Mouse (Mus musculus) adrenal gland, postnatal 36 days (tissue): ENCODE measurements around the gene Elovl3. TPM values are rescaled to one million over a fixed set of nuclear protein-coding genes. Genes with fewer than 3 reads are reported as not detected.
"Not testable (repeated sequence)": the region's sequence is repeated elsewhere in the genome, so short reads cannot be mapped to it uniquely, and the experiment has no call there.

Source experiments
- DNase-seq, 2 experiments: peaks; one replicate each; pipeline ENCODE4 v3.0.0; 2021; ENCODE audit warnings: mixed read lengths in 1 of 2
- total RNA-seq, 2 experiments: library from RNA; stranded (reverse); gene quantifications; 2 replicates each; pipeline ENCODE4 v1.2.3; 2021

The Elovl3 gene
- total RNA-seq, 2 experiments from 2014 or later = 6.1 to 26.5 TPM

DNA sequence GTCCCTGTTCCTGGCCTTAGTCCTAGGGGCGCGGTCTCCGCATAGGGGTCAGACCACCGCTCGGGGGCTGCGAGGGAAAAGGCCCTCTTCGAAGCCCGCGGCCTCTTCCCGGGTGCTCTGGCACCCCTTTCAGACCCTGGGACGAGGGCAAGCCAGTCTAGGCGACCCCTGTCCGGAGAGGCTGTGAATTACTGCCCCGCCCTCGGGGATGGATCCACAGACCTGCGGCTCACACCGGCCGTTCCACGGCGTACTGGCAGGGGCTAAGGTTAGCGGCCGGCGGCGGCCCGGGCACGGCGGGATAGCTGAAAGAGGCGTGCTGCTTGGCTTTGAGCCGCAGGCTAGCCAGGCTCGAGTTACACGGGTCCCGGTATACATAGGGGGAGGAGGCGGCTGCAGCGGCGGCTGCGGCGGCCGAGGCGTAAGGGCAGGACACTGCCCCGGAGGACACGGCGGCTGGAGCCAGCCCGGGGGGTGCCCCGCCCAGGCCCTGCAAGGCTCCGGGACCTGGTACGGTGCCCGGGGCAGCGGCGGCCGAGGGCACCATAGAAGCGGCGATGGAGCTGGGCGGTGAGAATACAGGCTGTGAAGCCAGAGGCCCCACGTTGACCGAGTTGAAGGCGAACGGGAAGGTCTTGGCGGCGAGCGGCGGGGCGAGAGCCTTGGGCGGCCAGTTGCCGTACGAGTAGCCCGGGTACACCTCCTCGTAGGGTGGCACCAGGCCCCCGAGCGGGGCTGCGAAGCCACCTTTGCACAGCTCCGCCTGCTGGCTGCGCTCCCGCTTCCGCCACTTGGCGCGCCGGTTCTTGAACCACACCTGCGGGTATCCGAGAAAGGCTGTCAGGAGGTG is 4.3 kb downstream of the Elovl3 start:
- DNase-seq = peak; percentile 67 to 75

DNA sequence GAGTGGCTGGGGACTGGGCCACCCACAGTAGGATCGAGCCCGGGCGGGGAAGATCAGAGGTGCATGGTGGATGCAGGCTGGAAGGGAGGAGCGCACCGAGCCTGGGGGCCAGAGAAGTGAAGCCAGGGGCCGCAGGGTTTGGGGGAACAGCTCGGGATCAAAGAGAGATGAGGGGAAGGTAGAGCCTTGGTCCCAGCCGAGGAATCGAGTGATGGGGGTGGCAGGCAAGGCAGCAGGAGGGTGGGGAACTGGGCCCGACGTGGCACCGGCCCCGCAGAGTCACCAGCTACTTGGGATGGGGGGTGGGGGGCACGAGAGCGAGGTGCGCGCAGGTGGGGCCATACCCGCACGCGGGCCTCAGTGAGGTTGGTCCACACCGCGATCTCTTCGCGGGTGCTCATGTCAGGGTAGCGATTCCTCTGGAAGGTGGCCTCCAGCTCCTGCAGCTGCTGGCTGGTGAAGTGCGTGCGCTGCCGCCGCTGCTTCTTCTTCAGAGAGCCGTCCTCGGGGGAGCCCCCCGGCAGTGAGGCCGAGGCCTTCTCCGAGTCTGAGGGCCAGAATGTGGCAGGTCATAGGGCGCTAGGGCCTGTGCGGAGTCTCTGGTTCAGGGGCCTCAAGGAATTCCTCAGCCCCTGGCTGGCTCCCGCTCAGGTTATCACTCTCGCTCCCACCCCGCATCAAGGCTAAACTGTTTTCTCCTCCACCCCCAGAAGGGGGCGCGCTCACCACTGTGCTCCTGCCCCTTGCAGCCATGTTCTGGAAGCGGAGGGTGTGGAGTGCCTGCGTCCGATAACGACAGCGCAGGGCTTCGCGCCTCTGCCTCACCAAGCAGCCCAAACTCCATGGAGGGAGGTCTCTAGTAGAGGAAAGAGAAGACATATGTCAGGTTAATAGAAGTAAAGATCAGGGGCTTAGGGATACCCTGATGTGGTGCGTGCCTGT is 5.2 kb downstream of the Elovl3 start:
- peak; percentile 83 to 89 for DNase-seq

DNA sequence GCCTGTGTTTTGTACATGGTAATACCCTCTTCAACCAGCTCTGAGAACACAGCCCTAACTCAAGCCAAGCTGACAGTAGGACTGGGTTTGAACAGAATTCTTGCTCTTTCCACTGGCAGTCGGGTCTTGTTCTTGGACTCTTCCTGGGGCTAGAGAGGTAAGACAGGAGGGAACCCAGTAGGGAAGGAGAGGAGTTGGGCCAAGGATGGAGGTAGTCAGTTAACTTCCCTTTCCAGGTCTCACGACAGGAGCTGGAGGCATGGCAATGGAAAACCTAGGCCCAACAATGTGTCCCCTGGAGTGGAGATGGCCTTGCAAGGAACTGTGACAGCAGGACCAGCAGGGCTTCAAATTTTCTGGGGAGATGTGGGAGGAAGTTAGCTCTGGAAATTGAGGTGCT is 8.6 kb downstream of the Elovl3 start:
- no peak for DNase-seq

DNA sequence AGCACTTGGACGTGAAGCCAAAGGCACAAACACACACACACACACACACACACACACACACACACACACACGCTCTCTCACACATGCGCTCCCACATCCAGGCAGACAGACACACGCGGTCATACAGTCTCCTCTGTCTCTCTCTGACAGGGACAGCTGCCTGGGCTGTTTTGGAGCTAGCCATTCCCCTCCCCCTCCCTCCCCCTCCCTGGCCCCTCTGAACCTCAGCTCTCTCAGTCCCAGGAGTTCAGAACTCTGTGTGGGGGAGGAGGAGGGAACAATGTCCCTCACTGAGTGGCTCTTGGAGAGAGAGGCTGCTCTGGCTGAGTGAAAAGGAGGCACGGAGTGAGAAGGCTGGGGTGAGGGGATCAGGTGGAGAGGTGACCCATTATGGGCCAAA is 9.4 kb downstream of the Elovl3 start:
- DNase-seq = no peak

DNA sequence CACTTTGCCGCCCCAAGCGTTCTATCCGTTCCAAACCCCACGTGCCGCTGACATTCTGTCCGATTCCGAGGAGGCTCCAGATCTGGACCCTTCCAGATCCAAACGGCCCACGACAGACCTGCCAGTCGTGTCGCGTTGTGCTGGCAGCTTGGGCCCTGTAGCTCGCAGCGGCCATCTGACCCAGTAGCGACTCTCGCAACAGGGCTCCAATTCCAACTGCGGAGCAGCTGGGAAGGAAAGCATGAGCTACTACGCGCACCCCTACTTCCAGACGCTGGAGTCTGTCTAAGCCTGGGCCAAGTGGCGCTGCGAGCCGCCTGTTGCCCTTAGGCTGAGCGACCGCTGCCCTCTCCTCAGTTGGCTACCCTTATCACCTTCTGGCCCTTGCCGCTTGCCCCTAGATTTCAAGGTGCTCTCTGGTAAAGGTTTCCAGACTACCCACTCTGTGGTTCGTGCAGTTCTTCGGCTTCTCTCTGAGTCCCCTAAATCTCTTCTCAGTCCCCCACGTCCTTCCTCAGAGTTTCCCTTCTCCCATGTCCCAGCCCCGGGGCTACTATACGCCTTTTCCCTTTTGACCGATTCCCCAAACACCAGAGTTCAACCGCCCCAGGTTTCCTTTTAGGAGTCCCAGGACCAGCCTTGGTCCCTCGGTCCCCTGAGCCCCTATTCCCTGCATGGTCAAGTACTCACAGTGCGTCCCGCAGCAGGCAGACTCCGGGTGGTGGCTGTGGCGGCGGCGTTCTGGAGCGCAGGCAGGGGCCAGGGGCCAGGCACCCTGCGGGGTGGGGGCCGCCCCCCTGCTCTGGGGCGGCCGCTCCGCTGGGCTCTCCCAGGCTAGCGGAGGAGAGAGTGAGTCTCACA is 16.0 kb downstream of the Elovl3 start, which contains the start of gene Pitx3:
Gene Pitx3, minus strand, starts transcription at position 816 of the 861 bp plus-strand sequence.
- DNase-seq = peak; percentile 40 to 44

DNA sequence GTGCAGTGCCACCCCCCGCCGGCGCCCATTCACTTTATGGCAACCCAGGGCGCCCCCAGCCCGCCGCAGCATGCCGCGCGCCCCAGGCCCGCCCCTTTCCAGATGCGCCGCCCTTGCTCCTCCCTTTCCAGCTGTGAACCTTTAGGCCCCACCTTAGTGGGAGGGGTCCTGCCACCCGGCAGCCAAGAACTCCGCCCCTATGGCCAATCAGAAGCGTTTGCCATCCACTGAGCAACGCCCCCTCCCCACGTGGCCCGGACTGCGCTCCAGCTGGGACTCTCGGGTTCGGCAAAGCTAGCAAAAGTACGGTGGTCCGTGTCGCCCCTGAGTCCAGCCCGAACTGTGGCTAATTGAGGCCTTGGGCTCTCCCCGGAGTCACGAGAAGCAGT is 16.7 kb downstream of the Elovl3 start:
- DNase-seq = peak; percentile 92 to 96

DNA sequence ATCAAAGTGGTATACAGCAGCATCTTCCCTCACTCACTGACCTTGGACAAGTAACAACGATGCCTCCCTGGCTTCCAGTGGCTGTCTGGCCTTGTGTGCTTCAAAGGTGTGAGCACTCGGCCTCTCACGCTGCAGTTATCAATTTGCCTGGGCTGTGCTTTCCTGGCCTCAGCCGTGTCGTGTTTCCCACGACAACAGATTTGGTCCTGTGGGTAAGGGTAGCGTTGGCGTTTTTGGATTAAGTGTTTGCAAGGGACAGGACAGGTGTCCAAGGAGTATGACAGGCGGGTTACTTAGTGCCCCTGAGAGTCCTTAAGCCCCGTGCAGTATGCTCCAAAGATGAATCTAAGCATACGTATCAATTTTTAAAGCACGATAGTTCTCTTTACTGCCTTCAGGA is 17.4 kb downstream of the Elovl3 start:
- DNase-seq = no peak

DNA sequence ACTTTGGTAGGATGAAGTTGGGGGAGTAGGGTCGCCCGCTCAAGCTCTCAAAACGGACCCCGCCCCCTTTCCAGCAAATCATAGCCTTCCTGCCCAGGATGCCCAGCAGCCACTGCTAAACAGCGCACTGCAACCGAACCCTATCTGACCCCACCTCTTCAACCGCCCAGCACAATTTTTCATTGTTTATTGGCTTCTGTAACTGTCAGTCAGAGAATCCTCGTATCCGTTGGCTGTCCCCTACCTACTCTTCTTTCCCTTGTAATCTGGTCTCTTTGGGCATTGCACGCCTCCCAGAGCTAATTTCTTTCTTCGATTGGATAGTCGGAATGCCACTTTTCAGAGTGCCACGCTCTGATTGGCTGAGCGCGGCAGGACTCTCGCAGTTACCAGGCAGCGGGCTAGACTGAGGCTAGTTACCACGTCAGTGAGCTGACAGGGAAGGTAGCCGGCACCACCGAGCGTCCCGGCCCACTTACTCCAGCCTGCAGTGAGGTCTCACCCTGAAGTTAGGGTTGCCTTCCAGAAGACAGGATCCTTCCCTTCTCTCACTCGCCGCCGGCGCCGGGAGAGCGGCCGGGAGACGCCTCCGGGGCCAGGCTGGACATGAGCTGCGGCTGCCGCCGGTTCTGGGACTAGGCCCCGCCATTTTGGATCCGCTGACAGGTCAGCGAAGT is 20.6 kb downstream of the Elovl3 start, which contains the start of gene Gbf1:
Gene Gbf1, plus strand, starts transcription at position 383 of the 677 bp plus-strand sequence.
- peak; percentile 93 to 94 for DNase-seq

DNA sequence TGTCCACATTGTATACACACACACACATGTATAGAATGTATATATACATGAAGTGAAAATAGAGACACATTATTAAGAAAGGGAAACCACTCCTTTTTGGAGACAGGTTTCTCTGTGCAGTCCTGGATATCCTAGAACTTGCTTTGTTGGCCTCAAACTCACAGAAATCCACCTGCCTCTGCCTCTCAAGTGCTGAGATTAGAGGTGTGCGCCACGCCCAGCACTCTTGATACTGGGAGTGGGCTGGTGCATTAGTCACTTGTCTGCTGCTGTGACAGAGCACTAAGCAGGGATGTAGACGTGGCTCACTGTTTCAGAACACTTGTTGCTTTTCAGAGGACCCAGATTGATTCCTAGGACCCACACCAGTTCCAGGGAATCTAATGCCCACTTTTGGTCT is 34.3 kb downstream of the Elovl3 start:
- no peak for DNase-seq

DNA sequence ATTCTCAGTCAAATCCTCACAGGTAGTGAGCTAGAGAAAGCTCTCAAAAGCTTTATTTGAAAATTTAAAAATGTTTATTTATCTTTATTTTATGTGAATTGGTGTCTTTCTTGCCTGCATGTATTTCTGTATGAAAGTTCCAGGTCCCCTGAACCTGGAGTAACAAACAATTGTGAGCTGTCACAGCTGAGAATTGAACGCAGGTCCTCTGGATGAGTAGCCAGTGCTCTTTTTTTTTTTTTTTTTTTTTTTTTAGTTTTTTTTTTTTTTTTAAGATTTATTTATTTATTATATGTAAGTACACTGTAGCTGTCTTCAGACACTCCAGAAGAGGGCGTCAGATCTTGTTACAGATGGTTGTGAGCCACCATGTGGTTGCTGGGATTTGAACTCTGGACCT is 35.5 kb downstream of the Elovl3 start:
- DNase-seq = not testable (repeated sequence)

DNA sequence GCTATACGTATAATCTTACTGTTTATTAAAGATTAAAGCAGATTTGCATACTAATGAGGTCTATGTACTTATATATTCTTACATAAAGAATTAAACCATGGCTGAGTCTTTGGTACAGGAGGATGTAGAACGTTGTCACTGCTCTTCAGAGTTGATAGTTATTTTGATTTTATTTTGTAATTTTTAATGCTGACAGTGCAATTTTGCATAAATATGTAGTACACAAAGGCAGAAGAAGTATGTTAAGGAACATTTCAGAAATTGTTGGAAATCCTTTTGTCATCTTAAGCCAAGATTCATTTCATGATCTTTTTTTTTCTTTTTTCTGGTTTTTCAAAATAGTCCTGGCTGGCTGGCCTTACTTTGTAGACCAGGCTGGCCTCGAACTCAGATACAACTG is 37.7 kb downstream of the Elovl3 start:
- DNase-seq = no peak

DNA sequence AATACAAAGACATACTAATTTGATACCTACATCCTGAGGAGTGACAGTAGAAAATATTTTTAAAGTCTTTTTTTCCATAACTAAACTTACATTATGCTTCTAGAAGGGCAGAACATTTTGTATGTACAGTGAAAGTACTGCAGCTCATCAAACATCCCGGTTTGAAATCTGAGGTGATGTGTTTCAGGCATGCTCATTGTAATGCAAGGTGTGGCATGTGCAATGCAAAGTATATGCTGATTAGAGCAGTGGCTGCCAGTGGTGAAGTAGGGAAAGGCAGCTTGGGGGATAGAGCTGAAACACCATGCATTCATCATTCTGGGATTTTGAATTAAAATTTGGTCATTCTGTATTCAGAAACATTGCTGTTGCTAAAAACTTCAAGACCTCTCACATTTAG is 38.2 kb downstream of the Elovl3 start:
- DNase-seq = no peak

DNA sequence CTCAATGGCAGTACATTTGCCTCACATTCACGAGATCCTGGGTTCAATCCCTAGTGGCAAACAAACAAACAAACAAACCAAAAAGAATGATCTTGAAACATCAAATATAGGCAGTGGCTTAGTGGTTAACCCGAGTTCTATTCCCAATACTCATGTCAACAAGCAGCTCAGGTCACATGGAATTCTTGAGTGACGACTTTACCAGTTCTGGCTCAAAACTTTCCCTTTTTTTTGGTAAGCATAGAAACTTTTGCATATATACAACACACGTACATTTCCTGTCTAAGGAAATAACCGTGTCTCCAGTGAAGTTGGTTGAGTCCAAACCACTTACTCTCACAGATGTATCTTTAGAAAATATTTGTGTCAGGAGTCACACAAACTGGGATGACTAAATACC is 40.8 kb downstream of the Elovl3 start:
- DNase-seq = no peak

DNA sequence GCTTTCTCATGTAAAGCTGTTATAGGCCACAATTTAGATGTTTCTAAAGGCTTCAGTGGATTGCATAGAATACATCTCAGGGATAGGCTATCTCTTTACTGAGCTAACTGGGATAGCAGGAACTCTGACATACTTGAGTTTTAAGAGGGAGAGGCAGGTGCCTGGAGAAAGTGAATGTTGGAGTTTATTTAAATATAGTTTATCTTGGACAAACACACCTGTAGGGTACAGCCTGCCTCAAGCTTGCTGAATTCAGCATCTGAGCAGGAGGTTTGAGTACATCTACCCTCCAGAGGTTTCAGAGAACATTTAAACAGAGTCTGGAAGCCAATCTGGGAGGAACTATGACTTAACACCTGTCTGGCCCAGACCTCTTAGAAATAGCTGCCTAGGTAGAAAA is 43.5 kb downstream of the Elovl3 start:
- DNase-seq = no peak

DNA sequence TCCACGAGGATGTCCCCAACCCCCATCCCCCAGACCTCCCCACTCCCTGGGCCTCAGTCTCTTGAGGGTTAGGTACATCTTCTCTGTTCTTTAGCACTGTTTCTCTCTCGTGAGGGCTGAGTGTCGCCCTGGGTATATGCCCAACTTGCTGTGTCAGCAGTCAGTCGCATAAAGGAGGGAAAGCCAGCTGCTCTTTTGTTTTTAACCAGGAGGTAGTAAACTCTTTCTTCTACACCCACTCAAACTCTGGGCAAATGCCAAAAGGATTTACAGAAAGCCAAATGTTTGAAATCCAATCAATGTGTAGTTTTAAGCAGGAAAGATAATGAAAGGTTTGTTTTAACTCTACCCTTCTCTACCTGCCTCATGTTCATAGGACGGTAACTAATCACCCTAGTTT is 45.3 kb downstream of the Elovl3 start:
- no peak for DNase-seq

DNA sequence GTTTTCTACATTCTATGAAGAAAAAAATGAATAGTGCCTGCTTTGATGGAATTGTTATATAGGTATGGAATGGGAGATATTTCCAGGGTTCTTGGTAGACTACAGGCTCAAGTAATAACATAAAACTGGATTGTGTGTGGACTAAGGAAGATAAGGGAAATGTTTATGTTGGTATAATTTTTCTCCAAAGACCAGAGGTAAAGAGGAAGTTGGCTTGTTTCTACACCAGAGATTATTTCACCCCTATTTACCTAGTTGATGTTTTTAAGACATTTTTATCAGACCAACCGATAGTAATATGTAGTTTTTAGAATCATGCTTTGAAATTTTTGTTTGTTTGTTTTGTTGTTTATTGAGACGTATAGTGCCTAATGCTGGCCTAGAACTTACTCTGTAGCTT is 48.6 kb downstream of the Elovl3 start:
- no peak for DNase-seq

DNA sequence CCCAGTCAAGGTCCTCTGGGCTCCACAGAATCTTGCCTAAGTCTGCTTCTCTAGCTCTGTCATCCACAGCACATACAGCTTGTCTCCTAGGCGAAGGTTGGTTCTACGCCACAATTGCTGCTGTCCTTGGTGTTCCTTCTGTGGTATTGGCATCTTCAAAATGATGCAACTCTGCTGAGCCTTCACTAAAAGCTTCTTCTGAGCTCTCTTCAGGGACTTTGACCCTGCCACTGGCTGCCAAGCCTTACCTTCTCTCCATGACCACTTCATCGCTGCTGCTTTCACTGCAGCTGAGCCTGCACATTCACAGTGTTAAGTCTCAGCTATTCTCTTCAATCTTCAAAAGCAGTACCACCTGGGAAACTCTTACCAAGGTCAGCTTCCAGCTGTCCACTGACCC is 50.5 kb downstream of the Elovl3 start:
- DNase-seq = peak; percentile 10 to 16
